Mouse (Mus musculus) hindbrain, embryonic 14.5 days (tissue): ENCODE data around the gene Ewsr1. TPM values are rescaled to one million over a fixed set of nuclear protein-coding genes. Genes with fewer than 3 reads are reported as not detected.

ENCODE experiments used
- ATAC-seq: fragments of 200-750 bp; cut with Nextera tagmentation; 2 replicates; pipeline ENCODE4 v1.8.0; 2017; ENCODE audit warnings: moderate number of reproducible peaks, mild to moderate bottlenecking, moderate TSS enrichment, moderate library complexity; ENCODE audit not compliant: low FRiP score
- DNase-seq: peaks from one replicate; pipeline ENCODE4 v3.0.0-alpha.2; 2015; ENCODE audit warnings: low spot score
- H3K27ac ChIP-seq: fragments of 300-500 bp; sonication (generic); 2 replicates; pipeline ENCODE4 v1.5.1; 2014; ENCODE audit warnings: mild to moderate bottlenecking, moderate library complexity
- H3K27me3 ChIP-seq: fragments of 300-500 bp; sonication (generic); 2 replicates; pipeline ENCODE4 v1.6.1; 2014; ENCODE audit warnings: mild to moderate bottlenecking, low read length, mixed read lengths; ENCODE audit not compliant: control insufficient read depth, insufficient read depth
- H3K36me3 ChIP-seq: fragments of 300-500 bp; sonication (generic); replicated peaks from 2 replicates; pipeline ENCODE4 v1.6.1; 2014; ENCODE audit not compliant: control insufficient read depth, insufficient read depth
- H3K4me1 ChIP-seq: fragments of 300-500 bp; sonication (generic); replicated peaks from 2 replicates; pipeline ENCODE4 v1.6.1; 2014; ENCODE audit warnings: antibody characterized with exemption, low read length, mixed read lengths; ENCODE audit not compliant: control insufficient read depth, insufficient read depth
- H3K4me2 ChIP-seq: fragments of 300-500 bp; sonication (generic); replicated peaks from 2 replicates; pipeline ENCODE4 v1.6.1; 2014; ENCODE audit warnings: mild to moderate bottlenecking, moderate library complexity
- H3K4me3 ChIP-seq: fragments of 300-500 bp; sonication (generic); replicated peaks from 2 replicates; pipeline ENCODE4 v1.5.1; 2014; ENCODE audit warnings: mild to moderate bottlenecking, low read length
- H3K9ac ChIP-seq: fragments of 300-500 bp; sonication (generic); 2 replicates; pipeline ENCODE4 v1.6.1; 2014
- H3K9me3 ChIP-seq: fragments of 300-500 bp; sonication (generic); 2 replicates; pipeline ENCODE4 v1.6.1; 2016; ENCODE audit warnings: low read length; ENCODE audit not compliant: control insufficient read depth
- WGBS: fragments of 180-500 bp; shearing (Covaris S2); extraction: QIAGEN DNeasy Blood & Tissue Kit; methylation state at CpG from one replicate; pipeline ENCODE4 v1.1.7; 2014; 5-methylcytosine and 5-hydroxymethylcytosine counted together
- polyA plus RNA-seq: library from polyadenylated mRNA; unstranded; fragments of >200 nt; fragmentation: Nextera tagmentation; extraction: Ambion mirVana; gene quantifications from 2 replicates; pipeline ENCODE4 v1.2.1, GENCODE M21; 2014

Gene Ewsr1
- polyA plus RNA-seq = 267 and 288 TPM in 2 replicates

DNA sequence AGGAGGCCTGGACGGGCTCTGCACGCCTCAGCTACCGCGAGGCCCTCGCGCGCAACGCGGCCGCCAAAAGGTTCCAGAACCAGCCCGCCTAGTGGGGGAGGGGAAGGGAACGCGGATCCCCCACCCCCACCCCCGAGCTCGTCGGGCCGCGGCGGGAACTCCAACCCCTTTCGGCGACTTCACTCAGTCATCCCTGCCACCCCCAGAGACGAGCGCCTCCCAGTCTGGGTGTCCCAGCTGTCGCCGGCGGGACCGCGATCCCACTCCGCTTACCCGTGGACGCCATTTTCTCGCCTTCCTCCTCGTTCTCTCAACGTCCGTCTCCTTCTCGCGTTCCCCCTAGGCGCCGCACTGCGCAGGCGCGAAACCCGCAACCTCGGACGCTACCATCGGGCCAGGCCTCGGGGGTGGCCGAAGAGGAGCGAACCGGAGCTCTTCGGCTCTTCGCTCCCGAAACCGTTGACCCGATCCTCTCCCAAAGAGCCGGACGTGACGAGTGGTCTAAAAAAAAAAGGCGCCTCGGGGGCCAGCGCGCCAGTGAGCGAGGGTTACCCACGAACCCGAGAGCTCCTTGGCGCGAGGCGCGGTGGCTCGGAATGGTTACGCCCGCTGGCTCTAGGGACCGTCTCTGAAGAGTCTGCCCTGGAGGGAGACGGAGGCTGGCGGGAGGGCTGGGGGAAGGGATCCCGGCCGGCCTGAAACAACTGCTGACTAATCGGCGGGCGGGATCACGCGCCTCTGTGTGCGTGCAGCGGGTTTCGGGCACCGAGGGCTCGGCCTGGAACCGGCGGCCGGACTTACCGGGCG lies at the start of gene Ewsr1, which contains the start of gene Rhbdd3:
Ewsr1 (minus strand) TSS at position 531 of the 807 bp plus-strand sequence.
Rhbdd3 (plus strand) TSS at position 191 of the 807 bp plus-strand sequence.
- ATAC-seq (peak; percentile 91), DNase-seq (peak; percentile 98)
- H3K36me3 ChIP-seq = peaks cover 20% of the 10 kb centered on the region
- WGBS = under 1% methylated on average over 86 of the region's 92 CpGs
- peak within 1 kb of the TSS; percentile 99 for H3K27ac ChIP-seq
- peak within 1 kb of the TSS; percentile 99 for H3K4me3 ChIP-seq
- H3K4me1 ChIP-seq = peaks cover 35% of the 10 kb centered on the region
- H3K27me3 ChIP-seq = no peaks in the 10 kb centered on the region
- H3K9ac ChIP-seq = peak within 1 kb of the TSS; percentile 98
- H3K9me3 ChIP-seq = no peaks in the 10 kb centered on the region
- H3K4me2 ChIP-seq = peak within 1 kb of the TSS; percentile 87

GRCm38 (mm10) chr11:5145600-5145999 lies 46.5 kb upstream of the Ewsr1 start:
- Histone ChIP-seq H3K9me3 (no peaks in the 10 kb centered on the region), H3K36me3 (no peaks in the 10 kb centered on the region), H3K4me1 (0 out of 2 replicates have a peak, but pooled peaks cover 18% of the 10 kb centered on the region), H3K4me3 (no peak overlapping the region), H3K4me2 (no peak overlapping the region), H3K27ac (no peak overlapping the region), H3K9ac (no peak overlapping the region), H3K27me3 (0 out of 2 replicates have a peak, but pooled peaks cover 2% of the 10 kb centered on the region)
- 89% methylated on average over 3 of the region's 3 CpGs for WGBS
- DNase-seq (no peak), ATAC-seq (no peak)

DNA sequence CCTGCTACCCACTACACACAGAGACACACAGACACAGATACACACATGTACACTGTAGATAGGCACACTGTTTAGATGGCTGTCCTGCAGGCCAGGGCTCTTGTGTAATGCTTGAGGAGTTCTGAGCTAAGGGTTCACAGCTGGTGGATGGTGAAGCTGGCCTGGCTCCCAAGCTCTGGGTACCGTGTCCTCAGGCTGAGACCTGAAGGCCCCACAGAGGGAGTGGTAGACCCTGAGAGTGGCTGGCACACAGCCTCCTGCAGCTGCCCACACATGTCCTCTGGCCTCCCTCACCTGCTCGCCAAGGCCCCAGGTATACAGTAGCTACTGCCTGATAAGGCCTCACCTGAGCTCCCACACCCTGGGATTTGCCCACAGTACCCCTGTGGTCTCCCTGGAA lies 42.9 kb upstream of the Ewsr1 start:
- Histone ChIP-seq H3K27ac (no peak overlapping the region), H3K4me1 (peaks cover 10% of the 10 kb centered on the region; the same call in 1 of the 2 replicates), H3K36me3 (no peaks in the 10 kb centered on the region), H3K4me3 (no peak overlapping the region), H3K27me3 (no peaks in the 10 kb centered on the region), H3K9me3 (no peaks in the 10 kb centered on the region), H3K9ac (no peak overlapping the region), H3K4me2 (no peak overlapping the region)
- WGBS = 84% methylated on average over 2 of the region's 2 CpGs
- no peak for DNase-seq
- no peak for ATAC-seq

- ATAC-seq = no peak
Observed at GRCm38 (mm10) chr11:5141252-5141651, 42.2 kb upstream of the Ewsr1 start.

GRCm38 (mm10) chr11:5140619-5141018 lies 41.6 kb upstream of the Ewsr1 start:
- H3K27ac ChIP-seq = no peak overlapping the region
- H3K4me2 ChIP-seq = no peak overlapping the region
- no peak overlapping the region for H3K4me3 ChIP-seq
- H3K36me3 ChIP-seq = no peaks in the 10 kb centered on the region
- ATAC-seq = no peak
- WGBS = 46% methylated on average over 8 of the region's 8 CpGs
- no peaks in the 10 kb centered on the region for H3K27me3 ChIP-seq
- H3K4me1 ChIP-seq = peaks cover 10% of the 10 kb centered on the region; the same call in 1 of the 2 replicates
- DNase-seq = peak; percentile 58
- no peak overlapping the region for H3K9ac ChIP-seq
- H3K9me3 ChIP-seq = no peaks in the 10 kb centered on the region

More at GRCm38 (mm10) chr11:5141252-5141651, 42.2 kb upstream of the Ewsr1 start:
- Histone ChIP-seq H3K36me3 (no peaks in the 10 kb centered on the region), H3K4me3 (no peak overlapping the region), H3K9me3 (no peaks in the 10 kb centered on the region), H3K4me2 (no peak overlapping the region), H3K9ac (no peak overlapping the region), H3K27ac (no peak overlapping the region), H3K4me1 (peaks cover 10% of the 10 kb centered on the region; the same call in 1 of the 2 replicates), H3K27me3 (no peaks in the 10 kb centered on the region)
- DNase-seq = no peak
- WGBS = 89% methylated on average over 5 of the region's 5 CpGs

- Histone ChIP-seq H3K27me3 (no peaks in the 10 kb centered on the region), H3K9me3 (no peaks in the 10 kb centered on the region), H3K4me2 (no peak overlapping the region), H3K4me3 (no peak overlapping the region), H3K27ac (no peak overlapping the region), H3K9ac (no peak overlapping the region), H3K36me3 (no peaks in the 10 kb centered on the region), H3K4me1 (peaks cover 10% of the 10 kb centered on the region; the same call in 1 of the 2 replicates)
- ATAC-seq = no peak
- no peak for DNase-seq
- WGBS = 88% methylated on average over 9 of the region's 9 CpGs
Observed at GRCm38 (mm10) chr11:5139372-5139771, 40.3 kb upstream of the Ewsr1 start.

DNA sequence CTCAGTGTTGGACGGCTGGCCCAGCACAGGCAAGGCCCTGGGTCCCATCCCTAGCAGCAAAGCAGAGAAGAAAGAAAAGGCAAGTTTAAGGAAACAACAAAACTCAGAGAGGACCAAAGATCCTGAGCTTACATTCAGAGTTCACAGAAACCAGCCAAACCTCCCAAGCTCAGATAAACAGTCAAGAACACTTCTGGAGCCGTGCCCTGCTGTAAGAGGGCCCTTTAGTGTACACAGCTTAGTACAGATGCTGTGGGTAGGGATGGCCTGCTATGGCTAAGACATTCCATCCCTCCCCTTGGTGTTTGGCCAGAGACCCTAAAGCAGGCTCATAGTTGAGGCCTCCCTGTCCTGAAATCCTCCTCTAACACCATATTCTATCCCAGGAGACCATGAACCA lies 39.6 kb upstream of the Ewsr1 start:
- Histone ChIP-seq H3K9me3 (no peaks in the 10 kb centered on the region), H3K9ac (no peak overlapping the region), H3K4me1 (peaks cover 10% of the 10 kb centered on the region; the same call in 1 of the 2 replicates), H3K27me3 (no peaks in the 10 kb centered on the region), H3K36me3 (no peaks in the 10 kb centered on the region), H3K4me3 (no peak overlapping the region), H3K27ac (no peak overlapping the region), H3K4me2 (no peak overlapping the region)
- DNase-seq (no peak), ATAC-seq (no peak)
- WGBS = 88% methylated on average over 2 of the region's 2 CpGs

DNA sequence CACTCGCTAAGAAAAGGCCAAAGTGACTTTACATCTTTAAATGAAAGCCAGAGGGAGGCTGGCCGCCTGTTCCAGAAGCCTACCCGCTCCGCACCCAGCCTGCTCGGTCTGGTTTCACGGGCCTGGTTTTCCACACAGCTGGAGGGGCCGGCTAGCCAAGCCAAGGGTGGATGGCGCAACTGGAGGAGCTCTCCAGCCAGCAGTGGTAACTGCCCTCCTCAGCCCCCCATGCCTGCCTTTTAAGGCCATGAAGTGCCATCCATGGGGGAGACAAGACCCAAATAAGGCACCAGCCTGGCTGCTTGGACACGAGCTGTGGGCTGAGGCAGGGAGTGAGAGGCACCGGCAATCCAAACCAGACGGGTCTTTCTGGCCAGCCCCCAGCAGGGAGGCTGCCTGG lies 36.8 kb upstream of the Ewsr1 start:
- Histone ChIP-seq H3K9me3 (no peaks in the 10 kb centered on the region), H3K4me2 (no peak overlapping the region), H3K9ac (no peak overlapping the region), H3K27ac (no peak overlapping the region), H3K4me3 (no peak overlapping the region), H3K36me3 (no peaks in the 10 kb centered on the region), H3K4me1 (peaks cover 9% of the 10 kb centered on the region), H3K27me3 (no peaks in the 10 kb centered on the region)
- DNase-seq (no peak), ATAC-seq (no peak)
- 83% methylated on average over 11 of the region's 11 CpGs for WGBS

- no peak overlapping the region for H3K4me3 ChIP-seq
- H3K27ac ChIP-seq = no peak overlapping the region
- DNase-seq = no peak
- H3K9ac ChIP-seq = no peak overlapping the region
- no peak overlapping the region for H3K4me2 ChIP-seq
- H3K4me1 ChIP-seq = peaks cover 11% of the 10 kb centered on the region
- H3K9me3 ChIP-seq = no peaks in the 10 kb centered on the region
- H3K36me3 ChIP-seq = no peaks in the 10 kb centered on the region
- ATAC-seq = no peak
- H3K27me3 ChIP-seq = no peaks in the 10 kb centered on the region
- 76% methylated on average over 4 of the region's 4 CpGs for WGBS
Observed at GRCm38 (mm10) chr11:5132751-5133150, 33.7 kb upstream of the Ewsr1 start.
